Mouse (Mus musculus) frontal cortex, adult 2 months (tissue): ENCODE measurements around the gene Ppfia1. TPM values are rescaled to one million over a fixed set of nuclear protein-coding genes. Genes with fewer than 3 reads are reported as not detected.

ENCODE experiments used
- DNase-seq, 2 experiments: peaks; one replicate each; pipeline ENCODE4 v3.0.0; 2022; ENCODE audit warnings: low spot score in 1 of 2; ENCODE audit errors: extremely low spot score in 1 of 2
- polyA plus RNA-seq: library from polyadenylated mRNA; depleted of rRNA; stranded (reverse); fragments of >200 nt; gene quantifications from 2 replicates; pipeline ENCODE4 v1.2.3, GENCODE M21; 2012; rRNA removed

Gene Ppfia1
- polyA plus RNA-seq, 1 experiment, result 44.0 TPM

- no peak for DNase-seq
Observed at GRCm38 (mm10) chr7:144441976-144442375, 111.6 kb downstream of the Ppfia1 start.

- peak in 1 of 2 experiments; percentile 56 for DNase-seq
Observed at GRCm38 (mm10) chr7:144441466-144441865, 112.1 kb downstream of the Ppfia1 start.

GRCm38 (mm10) chr7:144438811-144439210 lies 114.7 kb downstream of the Ppfia1 start:
- no peak for DNase-seq

- DNase-seq, result no peak
Observed at GRCm38 (mm10) chr7:144432920-144433319, 120.6 kb downstream of the Ppfia1 start.

GRCm38 (mm10) chr7:144427460-144427859 lies 126.1 kb downstream of the Ppfia1 start:
- DNase-seq, result no peak

Other genes with a start within 250 kb of the Ppfia1 start
- 155 and 178 TPM in 2 replicates for gene Cttn, start 82.7 kb downstream of the Ppfia1 start, polyA plus RNA-seq
- 2.5 and 2.6 TPM in 2 replicates for gene Fadd, start 28.7 kb upstream of the Ppfia1 start, polyA plus RNA-seq
- gene Ano1, start 198.2 kb upstream of the Ppfia1 start, polyA plus RNA-seq, result 5.3 and 8.9 TPM in 2 replicates